Mouse (Mus musculus) CH12.LX (cell line): ENCODE measurements around the gene Elovl3. TPM values are rescaled to one million over a fixed set of nuclear protein-coding genes. Genes with fewer than 3 reads are reported as not detected.

Source experiments
- DNase-seq: peaks from one replicate; pipeline ENCODE4 v3.0.0-alpha.2; 2013; ENCODE audit errors: extremely low read depth
- H3K27ac ChIP-seq: 2 replicates; pipeline ENCODE4 v1.5.1; 2012; ENCODE audit warnings: low read depth, mild to moderate bottlenecking, control low read depth, moderate library complexity; ENCODE audit not compliant: insufficient read depth
- H3K27me3 ChIP-seq: replicated peaks from 2 replicates; pipeline ENCODE3; 2012; ENCODE audit warnings: inconsistent platforms
- H3K36me3 ChIP-seq, 2 experiments: replicated peaks in 1 of 2; 2 replicates each; pipeline versions ENCODE3 to v1.6.1; 2012; ENCODE audit warnings: inconsistent platforms in 1 of 2, low read length in 1 of 2, mild to moderate bottlenecking in 1 of 2, mixed read lengths in 1 of 2, moderate library complexity in 1 of 2; ENCODE audit not compliant: control insufficient read depth in 1 of 2, insufficient read depth in 1 of 2
- H3K4me1 ChIP-seq, 2 experiments: 2 replicates each; pipeline ENCODE4 v1.6.1; 2012; ENCODE audit warnings: inconsistent platforms in 1 of 2, moderate library complexity in 1 of 2; ENCODE audit not compliant: insufficient read depth in 2 of 2, control insufficient read depth in 1 of 2
- H3K4me2 ChIP-seq: 2 replicates; pipeline ENCODE4 v1.6.1; 2012; ENCODE audit warnings: low read depth, mild to moderate bottlenecking, control low read depth; ENCODE audit not compliant: poor library complexity, insufficient read depth, severe bottlenecking
- H3K4me3 ChIP-seq, 3 experiments: fragments of 150-350 bp in 1 of 3; sonication (generic) in 1 of 3; replicated peaks in 1 of 3; 2 replicates each; pipeline versions ENCODE3 to v1.5.1; 2011 to 2012; ENCODE audit warnings: low read depth in 2 of 3, low read length in 2 of 3, mild to moderate bottlenecking in 2 of 3, moderate library complexity in 2 of 3, control low read depth in 1 of 3, improper control_type of control experiment in 1 of 3, inconsistent platforms in 1 of 3, mixed read lengths in 1 of 3; ENCODE audit not compliant: poor library complexity in 1 of 3
- H3K79me2 ChIP-seq: replicated peaks from 2 replicates; pipeline ENCODE4 v1.6.1; 2012; ENCODE audit warnings: mild to moderate bottlenecking, moderate library complexity; ENCODE audit not compliant: control insufficient read depth, poor library complexity, insufficient read depth, severe bottlenecking; ENCODE audit errors: extremely low read depth
- H3K9ac ChIP-seq: 2 replicates; pipeline ENCODE4 v1.6.1; 2012; ENCODE audit warnings: low read depth, mild to moderate bottlenecking, control low read depth, moderate library complexity; ENCODE audit not compliant: insufficient read depth
- H3K9me3 ChIP-seq: replicated peaks from 2 replicates; pipeline ENCODE3; 2012; ENCODE audit warnings: low read length, inconsistent platforms, mixed read lengths
- ELF1 ChIP-seq: IDR thresholded peaks from 2 replicates; pipeline ENCODE4 v1.6.1; 2014; ENCODE audit warnings: low read depth, mild to moderate bottlenecking, inconsistent platforms, low read length, improper control_type of control experiment
- GABPA ChIP-seq: IDR thresholded peaks from 2 replicates; pipeline ENCODE4 v1.6.1; 2012; ENCODE audit warnings: low read depth, low read length, improper control_type of control experiment, inconsistent platforms; ENCODE audit not compliant: insufficient replicate concordance
- KAT2A ChIP-seq: IDR thresholded peaks from 2 replicates; pipeline ENCODE4 v1.6.1; 2012; ENCODE audit warnings: low read length, improper control_type of control experiment, inconsistent platforms; ENCODE audit not compliant: insufficient replicate concordance
- MAFK ChIP-seq: IDR thresholded peaks from 2 replicates; pipeline ENCODE4 v1.6.1; 2011; ENCODE audit warnings: low read length, improper control_type of control experiment; ENCODE audit not compliant: insufficient replicate concordance
- NELFE ChIP-seq: IDR thresholded peaks from 2 replicates; pipeline ENCODE4 v1.6.1; 2011; ENCODE audit warnings: low read depth, low read length, improper control_type of control experiment
- NRF1 ChIP-seq: IDR thresholded peaks from 2 replicates; pipeline ENCODE4 v1.6.1; 2014; ENCODE audit warnings: low read depth, mild to moderate bottlenecking, inconsistent platforms, low read length, improper control_type of control experiment, moderate library complexity
- RAD21 ChIP-seq: IDR thresholded peaks from 2 replicates; pipeline ENCODE4 v1.6.1; 2011; ENCODE audit warnings: low read depth, mild to moderate bottlenecking, low read length, improper control_type of control experiment, moderate library complexity
- SMC3 ChIP-seq: IDR thresholded peaks from 2 replicates; pipeline ENCODE4 v1.6.1; 2011; ENCODE audit warnings: low read depth, low read length, improper control_type of control experiment
- TBP ChIP-seq: conservative IDR thresholded peaks from 2 replicates; pipeline ENCODE4 v1.6.1; 2011; ENCODE audit warnings: low read depth, low read length, improper control_type of control experiment
- USF1 ChIP-seq: IDR thresholded peaks from 2 replicates; pipeline ENCODE4 v1.6.1; 2014; ENCODE audit warnings: low read depth, mild to moderate bottlenecking, inconsistent platforms, low read length, improper control_type of control experiment
- ZMIZ1 ChIP-seq: IDR thresholded peaks from 2 replicates; pipeline ENCODE4 v1.6.1; 2012; ENCODE audit warnings: low read depth, mild to moderate bottlenecking, inconsistent platforms, low read length, improper control_type of control experiment
- dilution Hi-C: fragments of 300-500 bp; cut with MboI; formaldehyde crosslinking; loops from 2 replicates; pipeline ENCODE4 v1.14.3; 2020; ENCODE audit warnings: low sequenced_read_pairs; ENCODE audit not compliant: extremely low pct_unique_long_range_greater_than_20kb, extremely low pct_ligation_motif_present
- in situ Hi-C: fragments of 300-500 bp; cut with MboI; formaldehyde crosslinking; loops from 3 replicates; pipeline ENCODE4 v1.14.3; 2019; ENCODE audit warnings: low sequenced_read_pairs, low pct_ligation_motif_present, low pct_unique_long_range_greater_than_20kb, mixed read lengths
- polyA plus RNA-seq: library from polyadenylated mRNA; unstranded; fragments of >175 nt; gene quantifications from 2 replicates; pipeline ENCODE4 v1.2.1, GENCODE M21; 2012; ENCODE audit warnings: low read depth; ENCODE audit not compliant: insufficient read length
- total RNA-seq, 2 experiments: library from RNA; depleted of rRNA; stranded (reverse); fragments of 300-350 nt in 1 of 2; fragments of >200 nt in 1 of 2; gene quantifications; 2 replicates each; pipeline ENCODE4 v1.2.3; 2012 to 2014

Elovl3 gene
- total and polyA plus RNA-seq, 3 experiments = not detected

DNA sequence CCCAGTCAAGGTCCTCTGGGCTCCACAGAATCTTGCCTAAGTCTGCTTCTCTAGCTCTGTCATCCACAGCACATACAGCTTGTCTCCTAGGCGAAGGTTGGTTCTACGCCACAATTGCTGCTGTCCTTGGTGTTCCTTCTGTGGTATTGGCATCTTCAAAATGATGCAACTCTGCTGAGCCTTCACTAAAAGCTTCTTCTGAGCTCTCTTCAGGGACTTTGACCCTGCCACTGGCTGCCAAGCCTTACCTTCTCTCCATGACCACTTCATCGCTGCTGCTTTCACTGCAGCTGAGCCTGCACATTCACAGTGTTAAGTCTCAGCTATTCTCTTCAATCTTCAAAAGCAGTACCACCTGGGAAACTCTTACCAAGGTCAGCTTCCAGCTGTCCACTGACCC is 50.5 kb downstream of the Elovl3 start:
- no peak for TF ChIP-seq ZMIZ1
- TF ChIP-seq KAT2A = no peak
- TF ChIP-seq TBP = no peak
- no peak for TF ChIP-seq ELF1
- no peak for TF ChIP-seq NRF1
- no peak for TF ChIP-seq USF1
- TF ChIP-seq SMC3 = no peak
- no peak for TF ChIP-seq NELFE
- TF ChIP-seq RAD21 = no peak
- TF ChIP-seq MAFK = no peak
- TF ChIP-seq GABPA = no peak
- Histone ChIP-seq H3K9me3 (no peaks in the 10 kb centered on the region), H3K79me2 (0 out of 2 replicates have a peak, but pooled peaks cover 3% of the 10 kb centered on the region), H3K4me3 (no peak overlapping the region), H3K9ac (no peak overlapping the region), H3K27ac (no peak overlapping the region), H3K27me3 (no peaks in the 10 kb centered on the region), H3K4me2 (no peak overlapping the region), H3K4me1 (peaks cover 4 to 15% of the 10 kb centered on the region in 2 experiments; a peak in 2 of 4 replicates), H3K36me3 (peaks cover 9 to 24% of the 10 kb centered on the region in 2 experiments)
- in situ Hi-C loops = no loop called here
- dilution Hi-C loops = no loop called here
- DNase-seq = no peak

Other genes starting within 250 kb of the Elovl3 start
- gene Armh3, start 133.4 kb upstream of the Elovl3 start, total RNA-seq (2012; rRNA removed) = 1.9 and 2.2 TPM in 2 replicates
- 1.1 and 1.3 TPM in 2 replicates for gene Armh3, start 133.4 kb upstream of the Elovl3 start, total RNA-seq (2014; rRNA removed)
- 4.3 and 4.9 TPM in 2 replicates for gene Armh3, start 133.4 kb upstream of the Elovl3 start, polyA plus RNA-seq
- 10.5 and 10.6 TPM in 2 replicates for gene Hps6, start 128.4 kb upstream of the Elovl3 start, total RNA-seq (2012; rRNA removed)
- 6.0 and 6.7 TPM in 2 replicates for gene Hps6, start 128.4 kb upstream of the Elovl3 start, total RNA-seq (2014; rRNA removed)
- gene Hps6, start 128.4 kb upstream of the Elovl3 start, polyA plus RNA-seq = 5.1 and 5.8 TPM in 2 replicates
- 21.2 and 26.1 TPM in 2 replicates for gene Pprc1, start 87.0 kb upstream of the Elovl3 start, total RNA-seq (2012; rRNA removed)
- 9.2 and 13.0 TPM in 2 replicates for gene Pprc1, start 87.0 kb upstream of the Elovl3 start, total RNA-seq (2014; rRNA removed)
- 65.0 and 68.7 TPM in 2 replicates for gene Pprc1, start 87.0 kb upstream of the Elovl3 start, polyA plus RNA-seq
- 56.9 and 63.1 TPM in 2 replicates for gene Ldb1, start 86.7 kb upstream of the Elovl3 start, total RNA-seq (2012; rRNA removed)
- 59.2 and 67.6 TPM in 2 replicates for gene Ldb1, start 86.7 kb upstream of the Elovl3 start, total RNA-seq (2014; rRNA removed)
- gene Ldb1, start 86.7 kb upstream of the Elovl3 start, polyA plus RNA-seq = 114 and 120 TPM in 2 replicates
- 88.0 and 137 TPM in 2 replicates for gene Nolc1, start 56.0 kb upstream of the Elovl3 start, total RNA-seq (2012; rRNA removed)
- 96.0 and 99.2 TPM in 2 replicates for gene Nolc1, start 56.0 kb upstream of the Elovl3 start, total RNA-seq (2014; rRNA removed)
- 333 and 358 TPM in 2 replicates for gene Nolc1, start 56.0 kb upstream of the Elovl3 start, polyA plus RNA-seq
- gene Pitx3, start 16.4 kb downstream of the Elovl3 start, total RNA-seq (2012; rRNA removed) = not detected in 2 replicates
- gene Pitx3, start 16.4 kb downstream of the Elovl3 start, total RNA-seq (2014; rRNA removed) = not detected in 2 replicates
- gene Pitx3, start 16.4 kb downstream of the Elovl3 start, polyA plus RNA-seq = not detected in 2 replicates
- 18.7 and 22.7 TPM in 2 replicates for gene Gbf1, start 20.6 kb downstream of the Elovl3 start, total RNA-seq (2012; rRNA removed)
- gene Gbf1, start 20.6 kb downstream of the Elovl3 start, total RNA-seq (2014; rRNA removed) = 7.1 and 8.6 TPM in 2 replicates
- gene Gbf1, start 20.6 kb downstream of the Elovl3 start, polyA plus RNA-seq = 23.9 and 26.1 TPM in 2 replicates
- 45.0 and 64.8 TPM in 2 replicates for gene Nfkb2, start 172.4 kb downstream of the Elovl3 start, total RNA-seq (2012; rRNA removed)
- 37.1 and 44.3 TPM in 2 replicates for gene Nfkb2, start 172.4 kb downstream of the Elovl3 start, total RNA-seq (2014; rRNA removed)
- 67.5 and 71.7 TPM in 2 replicates for gene Nfkb2, start 172.4 kb downstream of the Elovl3 start, polyA plus RNA-seq
- 1.3 and 2.2 TPM in 2 replicates for gene Psd, start 195.3 kb downstream of the Elovl3 start, total RNA-seq (2012; rRNA removed)
- 0.39 and 0.70 TPM in 2 replicates for gene Psd, start 195.3 kb downstream of the Elovl3 start, total RNA-seq (2014; rRNA removed)
- gene Psd, start 195.3 kb downstream of the Elovl3 start, polyA plus RNA-seq = 20.1 and 20.6 TPM in 2 replicates
- gene Fbxl15, start 196.3 kb downstream of the Elovl3 start, total RNA-seq (2012; rRNA removed) = 9.9 and 10.4 TPM in 2 replicates
- 6.8 and 9.4 TPM in 2 replicates for gene Fbxl15, start 196.3 kb downstream of the Elovl3 start, total RNA-seq (2014; rRNA removed)
- 7.3 and 7.6 TPM in 2 replicates for gene Fbxl15, start 196.3 kb downstream of the Elovl3 start, polyA plus RNA-seq
- 95.1 and 102 TPM in 2 replicates for gene Cuedc2, start 206.8 kb downstream of the Elovl3 start, total RNA-seq (2012; rRNA removed)
- 117 and 120 TPM in 2 replicates for gene Cuedc2, start 206.8 kb downstream of the Elovl3 start, total RNA-seq (2014; rRNA removed)
- 94.4 and 123 TPM in 2 replicates for gene Cuedc2, start 206.8 kb downstream of the Elovl3 start, polyA plus RNA-seq
- gene Mfsd13a, start 209.2 kb downstream of the Elovl3 start, total RNA-seq (2012; rRNA removed) = 4.9 and 7.6 TPM in 2 replicates
- 2.8 and 3.1 TPM in 2 replicates for gene Mfsd13a, start 209.2 kb downstream of the Elovl3 start, total RNA-seq (2014; rRNA removed)
- 13.2 and 15.9 TPM in 2 replicates for gene Mfsd13a, start 209.2 kb downstream of the Elovl3 start, polyA plus RNA-seq
- 1.3 and 1.4 TPM in 2 replicates for gene 2310034G01Rik, start 218.4 kb downstream of the Elovl3 start, total RNA-seq (2012; rRNA removed)
- 1.5 and 1.6 TPM in 2 replicates for gene 2310034G01Rik, start 218.4 kb downstream of the Elovl3 start, total RNA-seq (2014; rRNA removed)
- 1.1 and 1.4 TPM in 2 replicates for gene 2310034G01Rik, start 218.4 kb downstream of the Elovl3 start, polyA plus RNA-seq